Mouse (Mus musculus) bone marrow macrophage, adult 2 months (primary cell): ENCODE data around the gene Ppp1r8.

Experiments
- CTCF ChIP-seq: IDR thresholded peaks from 2 replicates; pipeline ENCODE4 v1.5.1; 2012; ENCODE audit warnings: low read depth, mild to moderate bottlenecking, low read length, moderate library complexity
- POLR2A ChIP-seq: IDR thresholded peaks from 2 replicates; pipeline ENCODE4 v1.6.1; 2012; ENCODE audit warnings: mild to moderate bottlenecking, low read depth, low read length, borderline replicate concordance

GRCm38 (mm10) chr4:132796196-132796886, 46.6 kb downstream of the Ppp1r8 start, which contains the start of gene Themis2:
- TF ChIP-seq CTCF (no peak), POLR2A (no peak)
